Mouse (Mus musculus): ENCODE measurements around the gene Tead2.

DNA sequence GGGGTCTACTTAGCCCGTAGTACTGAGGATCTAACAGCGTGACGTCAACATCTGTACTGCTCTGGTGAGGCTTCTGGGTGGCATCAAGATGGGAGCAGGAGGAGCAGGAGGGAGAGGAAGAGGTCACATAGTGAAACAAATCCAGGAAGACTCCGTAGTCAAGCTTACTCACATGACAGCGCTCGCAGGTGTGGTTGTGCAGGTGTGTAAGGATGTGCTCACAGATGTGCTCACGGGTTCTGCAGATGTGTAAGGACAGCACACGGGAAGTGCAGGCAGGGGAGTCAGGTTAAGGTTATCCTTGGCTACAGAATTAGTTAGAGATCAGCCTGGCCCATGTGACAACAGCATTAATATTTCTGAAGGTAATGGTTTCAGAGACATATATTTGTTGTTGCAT lies 38.3 kb downstream of the Tead2 start:
- TF ChIP-seq CTCF (IDR thresholded peaks at IDR 0.05; ENCODE audit: control insufficient read depth, insufficient read depth, insufficient read length) (no peak), MAX (IDR thresholded peaks at IDR 0.05) (no peak), MYOG (IDR thresholded peaks at IDR 0.05; ENCODE audit: control insufficient read depth, extremely low read depth, insufficient read length) (no peak), USF1 (IDR thresholded peaks at IDR 0.05; ENCODE audit: low read depth) (no peak), MYOD1 (IDR thresholded peaks at IDR 0.05; ENCODE audit: control insufficient read depth, insufficient read length, low read depth) (no peak)
